8 mouse cellular contexts compared by ENCODE assay signal in the genomic region with DNA sequence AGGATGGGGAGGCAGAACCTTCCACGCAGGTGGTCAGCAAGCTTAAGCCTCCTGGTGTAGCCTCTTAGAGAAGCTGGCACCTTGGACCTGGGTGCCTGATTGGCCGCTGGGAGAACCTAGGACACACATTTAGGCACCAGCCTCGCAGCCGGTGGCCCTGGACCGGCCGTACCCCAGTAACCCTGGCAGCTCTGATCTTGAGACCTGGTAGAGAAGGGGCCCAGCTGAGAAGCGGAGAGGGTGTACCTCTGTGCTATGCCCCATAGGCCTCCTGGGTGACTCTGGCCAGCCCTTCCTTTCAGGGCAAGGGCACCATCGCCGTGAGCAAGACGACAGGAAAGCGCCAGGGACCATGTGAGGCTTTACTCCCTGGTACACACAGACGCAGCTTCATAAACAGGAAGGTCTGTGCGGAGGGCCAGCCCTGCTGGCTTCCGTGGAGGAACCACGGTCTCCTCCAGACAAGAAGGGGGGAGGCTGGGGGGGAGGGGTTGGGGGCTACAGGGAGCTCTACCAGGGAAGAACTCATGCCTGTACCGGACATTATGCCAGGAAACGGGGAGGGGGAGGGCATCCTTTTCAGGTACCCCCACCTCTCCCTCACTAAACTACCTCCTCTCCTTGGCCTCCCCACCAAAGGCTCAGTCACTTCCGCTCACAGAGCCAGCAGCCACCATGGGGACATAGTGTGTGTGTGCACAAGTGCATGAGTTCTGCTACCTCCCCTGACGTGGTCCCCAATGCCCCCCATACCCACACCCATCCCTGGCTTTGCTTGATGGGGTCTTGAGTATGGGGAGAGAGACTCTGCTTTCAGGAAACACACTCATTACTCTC. TPM values are rescaled to one million over a fixed set of nuclear protein-coding genes. Genes with fewer than 3 reads are reported as not detected.
DNase-seq lines count a peak whose midpoint lies in the region; ATAC-seq lines count a peak whose summit lies in the region.

No protein-coding gene starts in this region.

- H3K4me2 ChIP-seq in forebrain, embryonic 13.5 days = peak overlapping the region; percentile 76
- H3K4me2 ChIP-seq in hindbrain, embryonic 15.5 days = peak overlapping the region; percentile 43
- H3K4me2 ChIP-seq in liver, embryonic 11.5 days = peak overlapping the region; percentile 89

- H3K27ac ChIP-seq in forebrain, embryonic 13.5 days = peak overlapping the region; percentile 98
- H3K27ac ChIP-seq in hindbrain, embryonic 15.5 days (replicated peaks) = peak overlapping the region; percentile 70
- H3K27ac ChIP-seq in liver, embryonic 11.5 days (ENCODE audit: low read depth, low read length) = peak overlapping the region; percentile 52

- peaks cover 20% of the 10 kb centered on the region for H3K36me3 ChIP-seq in forebrain, embryonic 13.5 days (ENCODE audit: poor library complexity, severe bottlenecking)
- H3K36me3 ChIP-seq in hindbrain, embryonic 15.5 days = no peaks in the 10 kb centered on the region
- peaks cover 2% of the 10 kb centered on the region for H3K36me3 ChIP-seq in liver, embryonic 11.5 days (ENCODE audit: control insufficient read depth, insufficient read depth, low read length)

- WGBS in forebrain, embryonic 13.5 days = 42% methylated on average over 19 of the region's 19 CpGs
- 44% methylated on average over 19 of the region's 19 CpGs for WGBS in hindbrain, embryonic 15.5 days
- WGBS in liver, embryonic 11.5 days = 43% methylated on average over 19 of the region's 19 CpGs

- DNase-seq in adrenal gland, adult (ENCODE audit: inconsistent age in 2 of 2, low spot score in 1 of 2) = peak; percentile 53 to 69
- no peak for DNase-seq in adrenal gland, adult 18-20 months (ENCODE audit: low spot score in 2 of 2)
- peak; percentile 52 for DNase-seq in liver, embryonic 11.5 days (ENCODE audit: low spot score)
- no peak for DNase-seq in right cerebral cortex, adult 2 months (ENCODE audit: low spot score in 2 of 2)
- DNase-seq in urinary bladder, adult 2 months (ENCODE audit: low spot score) = no peak

- peak overlapping the region; percentile 73 for H3K9ac ChIP-seq in forebrain, embryonic 13.5 days
- no peak overlapping the region for H3K9ac ChIP-seq in hindbrain, embryonic 15.5 days
- peak overlapping the region; percentile 66 for H3K9ac ChIP-seq in liver, embryonic 11.5 days (ENCODE audit: low read depth, low read length)

- no peak for ATAC-seq in forebrain, embryonic 13.5 days
- peak; percentile 9; the same call in 1 of the 2 replicates for ATAC-seq in hindbrain, embryonic 15.5 days (ENCODE audit: low FRiP score, low read depth)
- 0 out of 2 replicates have a peak, but pooled peaks have one; percentile 26 for ATAC-seq in liver, embryonic 11.5 days (replicated peaks; ENCODE audit: low FRiP score)
- ATAC-seq in monocyte, adult 5-6 weeks (replicated peaks; ENCODE audit: insufficient number of reproducible peaks, low FRiP score, low TSS enrichment, poor library complexity, severe bottlenecking) = peak; percentile 47

- peaks cover 71% of the 10 kb centered on the region for H3K4me1 ChIP-seq in forebrain, embryonic 13.5 days
- peaks cover 38% of the 10 kb centered on the region for H3K4me1 ChIP-seq in hindbrain, embryonic 15.5 days (replicated peaks)
- peaks cover 18% of the 10 kb centered on the region for H3K4me1 ChIP-seq in liver, embryonic 11.5 days (replicated peaks; ENCODE audit: control insufficient read depth, insufficient read depth, low read length)

- no peaks in the 10 kb centered on the region for H3K9me3 ChIP-seq in forebrain, embryonic 13.5 days (replicated peaks)
- H3K9me3 ChIP-seq in hindbrain, embryonic 15.5 days = no peaks in the 10 kb centered on the region
- peaks cover 2% of the 10 kb centered on the region; the same call in 1 of the 2 replicates for H3K9me3 ChIP-seq in liver, embryonic 11.5 days (ENCODE audit: control insufficient read depth, low read length)

- peak overlapping the region; percentile 47 for H3K4me3 ChIP-seq in forebrain, embryonic 13.5 days
- peak overlapping the region; percentile 24; the same call in 1 of the 2 replicates for H3K4me3 ChIP-seq in hindbrain, embryonic 15.5 days
- H3K4me3 ChIP-seq in liver, embryonic 11.5 days (ENCODE audit: low read depth, low read length) = peak overlapping the region; percentile 51

- no peaks in the 10 kb centered on the region for H3K27me3 ChIP-seq in forebrain, embryonic 13.5 days
- no peaks in the 10 kb centered on the region for H3K27me3 ChIP-seq in hindbrain, embryonic 15.5 days
- H3K27me3 ChIP-seq in liver, embryonic 11.5 days (replicated peaks; ENCODE audit: control insufficient read depth, insufficient read depth, low read length) = no peaks in the 10 kb centered on the region

RNA-seq across cellular contexts. Expression of a gene that starts 1.5 kb away (rescaled TPM):
- total RNA-seq in adrenal gland, adult 18-20 months (2021) = 10 to 100 TPM; 11.8 to 21.4 TPM
- polyA plus RNA-seq in forebrain, embryonic 13.5 days (2015; fragmentation: Nextera tagmentation; extraction: Ambion mirVana) = 136 and 138 TPM in 2 replicates
- polyA plus RNA-seq in hindbrain, embryonic 15.5 days (2015; fragmentation: Nextera tagmentation; extraction: Ambion mirVana) = 21.5 and 42.1 TPM in 2 replicates
- 12.4 and 19.2 TPM in 2 replicates for polyA plus RNA-seq in liver, embryonic 11.5 days (2014; fragmentation: Nextera tagmentation; extraction: Ambion mirVana)
- 19.9 to 42.9 TPM (median 22.6 TPM) in 3 replicates for total RNA-seq in monocyte, adult 5-6 weeks (2017)
- 8.0 and 9.2 TPM in 2 replicates for polyA plus RNA-seq in urinary bladder, adult 2 months (2012; rRNA removed)

RNA-seq across cellular contexts. Expression of a gene that starts 31.1 kb away (rescaled TPM):
- total RNA-seq in adrenal gland, adult 18-20 months (2021) = 1 to 10 TPM; 5.6 to 8.1 TPM
- polyA plus RNA-seq in forebrain, embryonic 13.5 days (2015; fragmentation: Nextera tagmentation; extraction: Ambion mirVana) = 0.92 and 0.93 TPM in 2 replicates
- polyA plus RNA-seq in hindbrain, embryonic 15.5 days (2015; fragmentation: Nextera tagmentation; extraction: Ambion mirVana) = 2.4 and 2.6 TPM in 2 replicates
- 2.3 and 2.7 TPM in 2 replicates for polyA plus RNA-seq in liver, embryonic 11.5 days (2014; fragmentation: Nextera tagmentation; extraction: Ambion mirVana)
- total RNA-seq in monocyte, adult 5-6 weeks (2017) = 0.21 to 3.7 TPM (median 2.1 TPM) in 3 replicates
- polyA plus RNA-seq in urinary bladder, adult 2 months (2012; rRNA removed) = 8.6 and 9.5 TPM in 2 replicates

RNA-seq across cellular contexts. Expression of a gene that starts 53.2 kb away (rescaled TPM):
- total RNA-seq in adrenal gland, adult 18-20 months (2021) = 1 to 10 TPM; 1.8 to 3.4 TPM
- polyA plus RNA-seq in forebrain, embryonic 13.5 days (2015; fragmentation: Nextera tagmentation; extraction: Ambion mirVana) = 1.7 and 1.8 TPM in 2 replicates
- polyA plus RNA-seq in hindbrain, embryonic 15.5 days (2015; fragmentation: Nextera tagmentation; extraction: Ambion mirVana) = 10.6 and 11.7 TPM in 2 replicates
- not detected in 2 replicates for polyA plus RNA-seq in liver, embryonic 11.5 days (2014; fragmentation: Nextera tagmentation; extraction: Ambion mirVana)
- not detected in 3 replicates for total RNA-seq in monocyte, adult 5-6 weeks (2017)
- 0.03 and 0.04 TPM in 2 replicates for polyA plus RNA-seq in urinary bladder, adult 2 months (2012; rRNA removed)

Comparison
In these comparisons a context has a peak if more than half of its experiments do, and no peak if none do; other contexts are left out.
1. DNase-seq: peak in adrenal gland, adult (2 of 2) and liver, embryonic 11.5 days (single experiment); none in adrenal gland, adult 18-20 months (0 of 2), right cerebral cortex, adult 2 months (0 of 2) and urinary bladder, adult 2 months (single experiment).
2. Peak in every context shown above with its lines, with median percentiles within 50 percentile points of each other: H3K27ac ChIP-seq, H3K4me2 ChIP-seq and H3K4me3 ChIP-seq.